Mouse (Mus musculus) CH12.LX (cell line): ENCODE data around the gene Tmprss11e.

Experiments used
- CTCF ChIP-seq, 2 experiments: IDR thresholded peaks in 1 of 2; conservative IDR thresholded peaks in 1 of 2; 2 replicates each; pipeline ENCODE4 v1.5.1; 2011 to 2012; ENCODE audit warnings: low read depth in 2 of 2, low read length in 2 of 2, improper control_type of control experiment in 1 of 2, inconsistent platforms in 1 of 2, mild to moderate bottlenecking in 1 of 2, moderate library complexity in 1 of 2
- NELFE ChIP-seq: IDR thresholded peaks from 2 replicates; pipeline ENCODE4 v1.6.1; 2011; ENCODE audit warnings: low read depth, low read length, improper control_type of control experiment
- NRF1 ChIP-seq: IDR thresholded peaks from 2 replicates; pipeline ENCODE4 v1.6.1; 2014; ENCODE audit warnings: low read depth, mild to moderate bottlenecking, inconsistent platforms, low read length, improper control_type of control experiment, moderate library complexity
- POLR2A ChIP-seq: IDR thresholded peaks from 2 replicates; pipeline ENCODE4 v1.6.1; 2011; ENCODE audit warnings: low read depth, mild to moderate bottlenecking, improper control_type of control experiment, low read length
- TCF12 ChIP-seq: IDR thresholded peaks from 2 replicates; pipeline ENCODE4 v1.6.1; 2014; ENCODE audit warnings: low read depth, mild to moderate bottlenecking, inconsistent platforms, low read length, improper control_type of control experiment
- ZC3H11A ChIP-seq: IDR thresholded peaks from 2 replicates; pipeline ENCODE4 v1.6.1; 2012; ENCODE audit warnings: low read depth, mild to moderate bottlenecking, inconsistent platforms, low read length, improper control_type of control experiment

- TF ChIP-seq TCF12 (peak; percentile 89), CTCF (conservative IDR thresholded peaks at IDR 0.05 in 1 of 2, IDR thresholded peaks at IDR 0.05 in 1 of 2; ENCODE audit: low read depth in 2 of 2, low read length in 2 of 2) (no peak), POLR2A (no peak; the same call in 1 of the 2 replicates), NRF1 (no peak), ZC3H11A (no peak), NELFE (no peak)
Measured at GRCm38 (mm10) chr5:86741146-86741545, 4.5 kb downstream of the Tmprss11e start.
